Mouse (Mus musculus): Measurements from ENCODE around the gene Nus1.

Nus1 gene

DNA sequence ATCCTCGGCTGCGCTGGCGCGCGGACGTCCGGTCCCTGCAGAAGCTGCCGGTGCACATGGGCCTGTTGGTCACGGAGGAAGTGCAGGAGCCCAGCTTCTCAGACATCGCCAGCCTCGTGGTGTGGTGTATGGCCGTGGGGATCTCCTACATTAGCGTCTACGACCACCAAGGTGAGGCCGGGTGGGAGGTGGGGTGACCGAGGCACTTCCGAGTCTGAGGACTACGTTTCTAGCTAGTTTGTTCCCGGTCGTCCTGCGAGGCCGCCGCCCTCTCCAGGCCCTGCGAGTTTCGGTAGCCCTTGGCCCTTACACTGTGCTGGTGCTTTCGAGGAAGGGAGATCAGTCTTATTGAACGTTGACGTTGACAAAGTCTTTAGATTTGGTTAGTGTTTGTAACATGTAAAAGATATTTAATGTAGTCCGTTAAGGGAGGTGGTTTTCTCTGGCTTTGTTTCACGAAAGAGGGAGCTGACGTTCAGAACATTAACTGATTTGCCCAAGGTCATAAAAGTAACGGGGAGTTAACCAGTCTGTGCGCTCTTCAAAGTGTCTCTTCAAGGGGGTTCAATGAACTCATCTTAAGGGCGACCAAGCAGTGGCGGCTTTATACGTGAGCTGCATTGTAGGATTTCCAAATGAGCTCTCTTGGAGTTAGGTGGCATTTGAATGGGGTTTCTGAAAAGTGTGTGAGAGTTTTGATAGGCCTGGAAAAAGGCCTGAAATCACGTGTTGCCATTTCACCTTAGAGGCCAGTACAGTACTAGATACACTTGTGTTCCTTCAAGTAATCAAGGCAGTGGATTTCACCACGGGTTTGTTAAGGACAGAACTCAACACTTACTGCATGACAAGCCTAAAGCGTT is 882 bp downstream of the Nus1 start:
- peak; percentile 53 for DNase-seq (ENCODE audit: low spot score)

DNA sequence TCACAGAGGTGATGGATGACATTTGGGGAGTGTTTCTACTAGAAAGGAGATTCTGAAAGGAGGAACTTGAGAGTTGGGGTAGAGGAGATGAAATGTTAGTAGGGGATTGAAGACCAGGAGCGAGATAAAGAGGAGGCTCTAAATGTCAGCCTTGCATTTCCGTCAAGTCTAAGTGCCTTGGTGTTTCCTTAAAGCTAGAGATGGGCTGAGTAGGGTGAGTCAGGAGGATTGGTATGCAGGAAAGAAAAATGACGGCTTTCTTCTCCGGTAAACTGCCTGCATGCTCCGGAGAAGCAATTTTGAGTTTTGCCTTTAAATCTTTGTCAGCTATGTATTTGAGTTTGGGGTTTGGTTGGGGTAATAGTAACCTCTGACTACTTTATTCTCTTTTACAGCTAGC is 1.6 kb downstream of the Nus1 start:
- DNase-seq (ENCODE audit: low spot score) = no peak

DNA sequence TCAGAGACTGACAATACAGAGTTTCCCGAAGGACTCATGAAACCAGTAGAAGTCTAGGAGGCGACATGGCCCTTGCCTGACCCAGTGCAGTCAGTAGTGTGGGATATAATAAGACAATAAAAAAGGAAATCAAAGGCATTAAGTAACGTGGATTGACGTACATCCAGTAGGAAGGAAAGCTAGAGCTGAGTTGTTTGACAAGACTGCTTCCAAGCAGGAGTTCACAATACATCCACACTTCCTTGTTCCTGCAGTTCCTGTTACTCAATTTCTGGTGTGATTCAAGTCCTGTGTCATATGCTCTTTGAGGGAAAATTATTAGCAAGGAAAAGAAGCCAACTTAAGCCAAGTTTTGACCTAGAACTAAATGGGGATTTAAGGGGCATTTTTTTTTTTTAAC is 2.1 kb downstream of the Nus1 start:
- DNase-seq (ENCODE audit: low spot score) = no peak

DNA sequence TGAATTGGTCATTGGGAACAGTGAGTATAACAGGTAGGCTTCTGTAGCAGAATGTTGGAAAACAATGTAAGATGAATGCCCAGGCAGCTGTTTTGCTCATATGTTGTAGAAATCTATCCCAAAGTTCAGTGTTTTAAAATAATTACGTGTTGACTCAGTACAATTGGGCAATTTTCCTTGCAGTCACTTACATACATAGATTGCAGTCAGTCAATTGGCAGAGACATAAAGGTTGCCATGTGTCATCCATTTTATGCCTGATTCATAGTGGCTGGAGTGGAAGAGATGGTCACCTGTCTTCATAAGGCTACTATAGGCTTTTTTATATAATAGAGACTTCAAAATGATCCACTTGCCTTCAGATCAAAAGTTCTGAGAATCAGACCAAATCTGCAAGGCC is 3.2 kb downstream of the Nus1 start:
- DNase-seq (ENCODE audit: low spot score) = no peak

DNA sequence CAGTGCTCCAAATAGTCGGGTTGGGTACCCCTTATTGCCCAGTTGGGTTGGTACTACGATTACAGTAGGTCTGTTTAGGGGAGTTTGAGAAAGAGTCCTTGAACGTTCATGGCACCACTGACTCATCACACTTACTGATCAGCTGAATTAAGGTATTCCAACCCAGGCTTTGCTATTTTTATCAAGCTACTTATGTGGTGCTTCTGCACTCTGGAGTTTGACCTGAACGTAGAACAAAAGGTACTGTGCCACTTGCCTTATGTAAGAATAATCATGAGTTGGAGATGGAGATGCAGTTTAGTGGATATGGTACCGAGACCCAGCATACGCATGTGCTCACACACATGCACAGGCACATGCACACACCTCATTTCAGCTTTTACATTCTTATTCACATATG is 4.4 kb downstream of the Nus1 start:
- DNase-seq (ENCODE audit: low spot score) = no peak

- no peak for DNase-seq (ENCODE audit: low spot score)
Measured at GRCm38 (mm10) chr10:52423097-52423496, 5.8 kb downstream of the Nus1 start.

- DNase-seq (ENCODE audit: low spot score) = no peak
Measured at GRCm38 (mm10) chr10:52426314-52426980, 9.1 kb downstream of the Nus1 start.

DNA sequence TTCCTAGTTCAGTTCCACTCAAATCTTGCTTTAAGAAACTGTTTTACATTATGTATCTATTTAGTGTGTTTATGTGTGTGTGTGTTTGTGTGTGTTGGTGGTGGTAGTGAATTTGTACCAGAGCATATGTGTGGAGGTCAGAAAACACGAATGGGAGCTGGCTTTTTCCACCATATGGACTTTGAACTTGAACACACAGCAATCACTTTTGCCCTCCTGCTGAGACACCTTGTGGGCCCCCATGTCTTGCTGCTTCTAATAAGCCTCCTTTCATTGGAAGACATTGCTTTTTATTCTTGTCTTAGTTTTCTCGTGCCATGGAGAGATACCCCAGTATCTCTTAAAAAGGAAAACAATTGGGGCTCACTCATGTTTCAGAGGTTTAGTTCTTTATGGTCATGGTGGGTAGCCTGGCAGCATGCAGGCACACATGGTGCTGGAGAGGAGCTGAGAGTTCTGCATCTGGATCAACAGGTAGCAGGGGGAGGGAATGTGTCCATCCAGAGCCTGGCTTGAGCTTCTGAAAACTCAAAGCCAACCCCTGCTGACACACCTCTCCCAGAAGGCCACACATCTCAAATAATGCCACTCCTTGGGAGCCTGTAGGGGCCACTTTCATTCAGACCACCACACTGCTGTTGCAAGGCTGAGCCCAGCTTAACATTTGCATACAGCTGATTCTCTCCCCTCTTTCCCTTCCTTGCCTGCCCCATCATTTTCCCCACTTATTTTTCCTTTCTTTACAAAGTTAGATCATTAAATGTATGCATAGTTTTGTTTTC is 10.5 kb downstream of the Nus1 start:
- DNase-seq (ENCODE audit: low spot score) = no peak

DNA sequence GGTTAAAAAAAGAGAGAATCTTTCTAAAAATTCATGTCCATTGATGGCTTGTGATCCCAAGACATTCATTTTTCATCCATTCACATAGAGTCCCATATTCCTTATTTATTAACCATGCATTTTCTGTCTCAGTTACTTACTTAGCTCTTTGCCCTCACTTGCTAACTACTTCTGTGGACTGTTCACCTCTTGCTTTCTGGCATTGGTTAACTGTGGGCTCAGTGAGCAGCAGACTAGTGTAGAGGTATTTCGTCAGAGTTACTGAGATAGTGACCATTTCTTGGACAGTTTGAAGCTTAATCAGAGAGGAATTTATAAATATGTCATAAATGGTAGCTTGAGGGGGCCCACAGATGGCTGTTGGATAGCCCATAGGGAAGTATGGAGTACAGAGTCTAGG is 13.6 kb downstream of the Nus1 start:
- DNase-seq (ENCODE audit: low spot score) = no peak

DNA sequence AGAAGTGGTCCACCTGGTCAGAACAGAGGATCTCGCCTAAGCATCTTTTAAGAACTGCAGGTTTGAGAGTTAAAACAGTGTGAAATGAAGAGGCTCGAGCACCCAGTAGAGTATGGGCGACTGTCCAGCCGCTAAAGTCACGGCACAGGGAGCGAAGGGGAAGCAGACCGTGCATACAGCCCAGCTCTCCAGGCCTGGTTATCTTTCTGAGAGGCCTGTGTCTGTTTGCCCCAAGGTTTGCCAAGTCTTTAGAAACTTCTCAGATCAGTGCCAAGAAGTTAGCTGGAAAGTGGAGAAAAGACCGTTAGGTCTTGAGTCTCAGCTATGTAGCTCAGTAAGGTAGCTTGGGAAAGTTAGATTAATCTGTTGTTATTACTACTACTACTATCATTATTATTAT is 17.5 kb downstream of the Nus1 start:
- no peak for DNase-seq (ENCODE audit: low spot score)

GRCm38 (mm10) chr10:52460614-52461013 is 43.3 kb downstream of the Nus1 start:
- DNase-seq (ENCODE audit: low spot score) = no peak

- DNase-seq (ENCODE audit: low spot score) = no peak
Measured at GRCm38 (mm10) chr10:52463941-52464739, 46.8 kb downstream of the Nus1 start.

- no peak for DNase-seq (ENCODE audit: low spot score)
Measured at GRCm38 (mm10) chr10:52471520-52471919, 54.2 kb downstream of the Nus1 start.
